Mouse (Mus musculus) gastrocnemius, postnatal 10 days (tissue): Measurements from ENCODE around the gene Caprin1. TPM values are rescaled to one million over a fixed set of nuclear protein-coding genes. Genes with fewer than 3 reads are reported as not detected.

ENCODE experiments used
- DNase-seq: peaks from one replicate; pipeline ENCODE4 v3.0.0; 2021; ENCODE audit warnings: mixed read lengths
- long read RNA-seq, 2 experiments: library from polyadenylated mRNA; stranded (forward); transcript quantifications; one replicate each; pipeline ENCODE4 v2.0.0; 2021
- total RNA-seq, 2 experiments: library from RNA; stranded (reverse); gene quantifications; 2 replicates each; pipeline ENCODE4 v1.2.3; 2021

Caprin1 gene
- total RNA-seq, result 100 to 1,000 TPM; 202 to 209 TPM
- long read RNA-seq, experiment 1, full-length matches to known transcripts, result 125 of 181 reads
- long read RNA-seq, experiment 1, partial matches to known transcripts, result 42 of 181 reads
- long read RNA-seq, experiment 1, other reads (novel, unspliced or antisense), result 14 of 181 reads
- long read RNA-seq, experiment 2, full-length matches to known transcripts, result 101 of 155 reads
- long read RNA-seq, experiment 2, partial matches to known transcripts, result 49 of 155 reads
- long read RNA-seq, experiment 2, other reads (novel, unspliced or antisense), result 5 of 155 reads

DNA sequence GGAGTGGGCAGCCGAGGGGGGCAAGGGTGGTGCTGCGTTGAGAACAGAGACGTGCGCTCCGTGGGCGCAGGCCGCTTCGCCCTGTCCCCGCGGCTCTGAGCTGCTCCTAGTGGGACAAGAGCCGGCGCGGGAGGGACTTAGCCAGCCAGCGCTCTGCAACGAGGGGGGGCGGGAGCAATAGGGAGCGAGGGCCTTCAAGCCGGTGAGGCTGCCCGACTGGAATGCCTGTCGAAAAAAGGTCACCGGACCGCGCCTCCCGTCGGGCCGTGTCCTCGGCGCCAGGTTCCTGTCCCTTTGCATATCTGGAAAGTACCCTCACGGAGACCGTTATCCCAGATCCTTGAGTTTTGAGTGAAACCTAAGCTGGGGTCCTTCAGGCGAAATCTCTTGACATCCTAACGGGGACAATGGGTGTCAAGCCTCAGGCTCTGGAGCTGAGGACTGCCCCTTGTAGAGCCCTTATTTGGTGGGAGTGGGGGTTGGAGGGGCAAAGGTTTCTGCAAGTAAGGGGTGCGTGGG lies at the start of gene Caprin1:
Gene Caprin1 (minus strand): TSS at position 159 of the 519 bp plus-strand sequence.
- DNase-seq, result peak; percentile 91

DNA sequence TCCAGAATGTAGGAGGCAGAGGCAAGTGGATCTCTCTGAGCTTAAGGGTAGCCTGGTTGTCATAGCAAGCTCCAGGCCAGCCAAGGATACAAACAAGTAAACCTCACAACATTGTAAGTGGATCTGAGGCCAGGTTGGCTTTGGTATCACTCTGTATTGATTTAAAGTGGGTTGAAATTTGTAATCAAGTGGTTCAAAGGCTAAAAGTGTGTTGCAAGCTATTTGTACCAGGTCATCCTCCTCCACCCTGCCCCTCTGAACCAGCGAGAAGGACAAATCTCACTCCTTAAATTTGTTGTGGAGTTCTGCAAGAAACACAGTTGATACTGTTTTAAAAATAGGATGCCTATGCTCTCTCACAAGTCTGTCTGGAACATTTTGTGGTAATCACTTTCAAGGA lies 49.4 kb upstream of the Caprin1 start:
- DNase-seq, result no peak

GRCm38 (mm10) chr2:103846271-103846670 lies 48.8 kb upstream of the Caprin1 start:
- DNase-seq, result no peak

DNA sequence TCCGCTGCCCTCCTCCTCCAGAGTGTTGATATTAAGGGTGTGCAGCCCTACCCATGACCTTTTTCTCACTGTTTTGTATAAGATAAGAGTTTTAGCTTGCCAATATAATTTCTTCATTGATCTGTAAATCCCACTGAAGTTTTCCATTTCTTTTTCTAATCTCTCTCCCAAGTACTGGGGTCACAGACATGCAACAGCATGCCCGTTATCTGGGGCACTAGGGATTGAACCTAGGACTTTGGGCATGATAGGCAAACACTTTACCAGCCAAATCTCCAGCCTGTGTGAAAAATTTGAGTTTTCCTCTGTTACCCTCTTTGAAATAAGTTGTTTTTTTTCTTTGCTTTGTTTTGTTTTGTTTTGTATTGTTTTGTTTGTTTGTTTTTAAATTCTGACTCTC lies 46.6 kb upstream of the Caprin1 start:
- no peak for DNase-seq

DNA sequence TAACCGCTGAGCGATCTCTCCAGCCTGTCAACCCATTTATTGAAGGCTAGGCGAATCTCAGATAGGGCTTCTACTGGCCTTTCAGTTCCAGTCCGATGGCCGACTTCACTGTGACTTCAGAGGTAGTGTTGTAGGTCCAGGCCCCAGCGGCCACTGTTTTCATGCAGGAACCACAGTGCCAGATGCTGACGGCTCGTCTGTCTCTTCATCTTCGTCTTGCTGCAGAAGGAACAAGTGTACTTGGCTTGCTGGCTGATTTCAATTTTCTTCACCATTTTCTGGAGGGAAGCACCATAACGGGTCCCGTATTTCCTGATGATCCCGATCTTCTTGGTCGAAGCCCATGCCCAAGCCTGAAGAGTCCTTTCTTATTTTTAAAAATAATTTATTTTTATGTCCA lies 45.9 kb upstream of the Caprin1 start:
- DNase-seq, result no peak

GRCm38 (mm10) chr2:103842299-103842698 lies 44.9 kb upstream of the Caprin1 start:
- no peak for DNase-seq

DNA sequence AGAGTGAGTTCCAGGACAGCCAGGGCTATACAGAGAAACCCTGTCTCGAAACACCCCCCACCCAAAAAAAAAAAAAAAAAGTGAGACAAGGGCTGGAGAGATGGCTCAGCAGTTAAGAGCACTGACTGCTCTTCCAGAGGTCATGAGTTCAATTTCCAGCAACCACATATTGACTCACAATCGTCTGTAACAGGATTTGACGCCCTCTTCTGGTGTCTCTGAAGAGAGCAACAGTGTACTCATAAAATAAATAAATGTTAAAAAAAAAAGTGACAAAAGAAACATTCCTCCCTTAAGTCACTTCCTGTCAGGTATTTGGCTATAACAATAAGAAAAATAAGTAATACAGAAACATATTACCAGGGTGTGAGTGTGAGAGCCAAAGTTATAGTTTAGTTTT lies 41.0 kb upstream of the Caprin1 start:
- DNase-seq, result no peak

- no peak for DNase-seq
Observed at GRCm38 (mm10) chr2:103837166-103837565, 39.7 kb upstream of the Caprin1 start.

GRCm38 (mm10) chr2:103835614-103836395 lies 38.4 kb upstream of the Caprin1 start:
- DNase-seq, result no peak

GRCm38 (mm10) chr2:103833816-103834445 lies 36.5 kb upstream of the Caprin1 start:
- DNase-seq, result no peak

GRCm38 (mm10) chr2:103832899-103833298 lies 35.5 kb upstream of the Caprin1 start:
- DNase-seq, result no peak

GRCm38 (mm10) chr2:103828900-103829299 lies 31.5 kb upstream of the Caprin1 start:
- no peak for DNase-seq

DNA sequence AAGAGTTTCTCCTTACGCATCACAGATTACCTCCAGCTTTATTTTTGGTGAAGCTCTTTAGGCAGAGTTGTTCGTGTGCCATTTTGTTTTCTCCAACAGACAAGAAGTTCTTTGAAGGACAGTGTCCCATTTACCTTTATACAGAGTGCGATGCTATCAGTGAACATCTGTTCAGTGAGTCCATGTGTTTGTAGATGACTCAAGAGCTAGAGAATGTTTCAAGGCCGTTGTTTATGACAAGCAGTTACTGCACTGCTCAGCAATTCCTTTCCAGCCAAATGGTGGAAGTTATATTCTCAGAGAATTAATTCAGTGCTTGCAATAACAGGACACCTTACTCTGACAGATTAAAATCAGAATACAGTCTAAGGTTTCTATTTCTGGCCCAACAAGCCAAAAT lies 27.5 kb upstream of the Caprin1 start:
- no peak for DNase-seq

- no peak for DNase-seq
Observed at GRCm38 (mm10) chr2:103822560-103822959, 25.1 kb upstream of the Caprin1 start.

- peak; percentile 28 for DNase-seq
Observed at GRCm38 (mm10) chr2:103817145-103817895, 19.9 kb upstream of the Caprin1 start.

GRCm38 (mm10) chr2:103815976-103816375 lies 18.5 kb upstream of the Caprin1 start:
- no peak for DNase-seq

GRCm38 (mm10) chr2:103811465-103812191 lies 14.2 kb upstream of the Caprin1 start:
- DNase-seq, result no peak

DNA sequence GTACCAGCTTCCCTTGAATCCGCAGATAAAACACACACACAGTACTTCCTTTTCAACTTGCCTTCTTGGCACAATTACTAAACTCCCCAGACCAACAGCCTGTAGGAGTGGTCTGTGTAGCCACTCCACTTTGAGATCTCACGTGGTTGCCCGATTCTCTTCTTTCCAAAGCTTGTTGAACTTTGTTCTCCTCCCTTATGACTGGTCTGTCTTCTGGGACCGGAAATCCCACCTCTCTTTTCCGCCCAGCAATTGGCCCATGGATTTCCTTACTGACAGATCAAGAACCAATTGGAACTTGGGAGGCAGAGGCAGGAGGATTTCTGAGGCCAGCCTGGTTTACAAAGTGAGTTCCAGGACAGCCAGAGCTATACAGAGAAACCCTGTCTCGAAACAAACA lies 13.0 kb upstream of the Caprin1 start:
- DNase-seq, result no peak

GRCm38 (mm10) chr2:103808466-103808865 lies 11.0 kb upstream of the Caprin1 start:
- DNase-seq, result no peak

GRCm38 (mm10) chr2:103803770-103804530 lies 6.5 kb upstream of the Caprin1 start:
- no peak for DNase-seq

DNA sequence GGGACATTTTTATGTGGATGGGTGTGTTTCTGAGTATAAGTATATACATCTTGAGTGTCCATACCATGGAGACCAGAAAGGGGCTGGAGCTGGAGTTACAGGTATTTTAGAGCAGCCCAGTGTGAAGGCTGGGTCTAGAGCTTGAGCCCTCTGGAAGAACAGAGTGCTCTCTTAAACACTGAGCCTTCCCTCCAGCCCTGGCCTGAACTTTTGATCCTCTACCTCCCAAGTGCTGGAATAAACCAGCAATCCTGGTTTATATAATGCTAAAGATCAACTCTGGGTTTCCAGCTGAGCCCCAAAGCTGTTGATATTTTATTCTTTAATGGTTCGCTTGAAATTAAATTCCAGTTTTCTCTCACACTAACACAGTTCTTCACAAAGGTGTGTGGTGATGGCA lies 5.0 kb upstream of the Caprin1 start:
- no peak for DNase-seq
